Mouse (Mus musculus) embryonic facial prominence, embryonic 10.5 days (tissue): ENCODE results near the gene Epo. TPM values are rescaled to one million over a fixed set of nuclear protein-coding genes. Genes with fewer than 3 reads are reported as not detected.

ENCODE experiments used
- DNase-seq: peaks from one replicate; pipeline ENCODE4 v3.0.0-alpha.2; 2017; ENCODE audit warnings: low spot score
- H3K27ac ChIP-seq: fragments of 300-500 bp; sonication (generic); replicated peaks from 2 replicates; pipeline ENCODE4 v1.5.1; 2016; ENCODE audit warnings: mild to moderate bottlenecking
- H3K27me3 ChIP-seq: fragments of 300-500 bp; sonication (generic); replicated peaks from 2 replicates; pipeline ENCODE4 v1.6.1; 2016; ENCODE audit warnings: low read depth, mild to moderate bottlenecking; ENCODE audit not compliant: poor library complexity, severe bottlenecking
- H3K36me3 ChIP-seq: fragments of 300-500 bp; sonication (generic); replicated peaks from 2 replicates; pipeline ENCODE4 v1.6.1; 2016; ENCODE audit warnings: mild to moderate bottlenecking, moderate library complexity
- H3K4me1 ChIP-seq: fragments of 300-500 bp; sonication (generic); 2 replicates; pipeline ENCODE4 v1.6.1; 2016
- H3K4me3 ChIP-seq: fragments of 300-500 bp; sonication (generic); 2 replicates; pipeline ENCODE4 v1.5.1; 2016; ENCODE audit warnings: mild to moderate bottlenecking, moderate library complexity
- H3K9me3 ChIP-seq: fragments of 300-500 bp; sonication (generic); 2 replicates; pipeline ENCODE4 v1.6.1; 2016; ENCODE audit warnings: mild to moderate bottlenecking
- WGBS: fragments of 180-500 bp; shearing (Covaris S2); methylation state at CpG from one replicate; pipeline ENCODE4 v1.1.7; 2016; 5-methylcytosine and 5-hydroxymethylcytosine counted together
- polyA plus RNA-seq: library from polyadenylated mRNA; unstranded; fragments of >200 nt; fragmentation: Nextera tagmentation; extraction: Ambion mirVana; gene quantifications from 2 replicates; pipeline ENCODE4 v1.2.1, GENCODE M21; 2016

Epo gene
- polyA plus RNA-seq, 1 experiment from 2014 or later = 2.3 TPM

GRCm38 (mm10) chr5:137510573-137511390 is 22.3 kb downstream of the Epo start:
- H3K27ac ChIP-seq = peak overlapping the region; percentile 99
- peaks cover 23% of the 10 kb centered on the region for H3K36me3 ChIP-seq
- no peak for DNase-seq
- peaks cover 47% of the 10 kb centered on the region for H3K4me1 ChIP-seq
- H3K27me3 ChIP-seq = no peaks in the 10 kb centered on the region
- 1% methylated on average over 77 of the region's 83 CpGs for WGBS
- H3K9me3 ChIP-seq = no peaks in the 10 kb centered on the region
- peak overlapping the region; percentile 99 for H3K4me3 ChIP-seq

GRCm38 (mm10) chr5:137510014-137510501 is 23.0 kb downstream of the Epo start:
- 1% methylated on average over 52 of the region's 52 CpGs for WGBS
- peaks cover 21% of the 10 kb centered on the region for H3K36me3 ChIP-seq
- peak; percentile 89 for DNase-seq
- H3K27ac ChIP-seq = peak overlapping the region; percentile 99
- no peaks in the 10 kb centered on the region for H3K9me3 ChIP-seq
- H3K4me1 ChIP-seq = peaks cover 46% of the 10 kb centered on the region
- H3K27me3 ChIP-seq = no peaks in the 10 kb centered on the region
- H3K4me3 ChIP-seq = peak overlapping the region; percentile 99

GRCm38 (mm10) chr5:137504041-137504440 is 29.0 kb downstream of the Epo start:
- H3K4me1 ChIP-seq = peaks cover 17% of the 10 kb centered on the region
- 87% methylated on average over 6 of the region's 6 CpGs for WGBS
- H3K36me3 ChIP-seq = peaks cover 18% of the 10 kb centered on the region
- DNase-seq = no peak
- H3K9me3 ChIP-seq = no peaks in the 10 kb centered on the region
- H3K27me3 ChIP-seq = no peaks in the 10 kb centered on the region
- H3K27ac ChIP-seq = no peak overlapping the region
- H3K4me3 ChIP-seq = no peak overlapping the region

GRCm38 (mm10) chr5:137502667-137503110 is 30.4 kb downstream of the Epo start:
- 1% methylated on average over 30 of the region's 30 CpGs for WGBS
- H3K4me3 ChIP-seq = peak overlapping the region; percentile 79
- H3K36me3 ChIP-seq = peaks cover 18% of the 10 kb centered on the region
- DNase-seq = peak; percentile 90
- no peaks in the 10 kb centered on the region for H3K27me3 ChIP-seq
- H3K9me3 ChIP-seq = no peaks in the 10 kb centered on the region
- H3K27ac ChIP-seq = peak overlapping the region; percentile 97
- peaks cover 17% of the 10 kb centered on the region for H3K4me1 ChIP-seq

GRCm38 (mm10) chr5:137501709-137502666 is 31.1 kb downstream of the Epo start, which contains the start of gene Pop7:
Gene Pop7 (minus strand): TSS chr5:137502518.
- peaks cover 18% of the 10 kb centered on the region for H3K36me3 ChIP-seq
- DNase-seq = peak; percentile 99
- H3K9me3 ChIP-seq = no peaks in the 10 kb centered on the region
- peaks cover 17% of the 10 kb centered on the region for H3K4me1 ChIP-seq
- peak within 1 kb of the TSS; percentile 79 for H3K4me3 ChIP-seq
- 3% methylated on average over 64 of the region's 64 CpGs for WGBS
- no peaks in the 10 kb centered on the region for H3K27me3 ChIP-seq
- H3K27ac ChIP-seq = peak within 1 kb of the TSS; percentile 97

GRCm38 (mm10) chr5:137500186-137500585 is 32.9 kb downstream of the Epo start:
- peaks cover 17% of the 10 kb centered on the region for H3K4me1 ChIP-seq
- 94% methylated on average over 7 of the region's 7 CpGs for WGBS

GRCm38 (mm10) chr5:137493831-137494230 is 39.2 kb downstream of the Epo start:
- H3K27me3 ChIP-seq = no peaks in the 10 kb centered on the region
- no peaks in the 10 kb centered on the region for H3K36me3 ChIP-seq
- H3K27ac ChIP-seq = no peak overlapping the region
- no peak for DNase-seq
- no peaks in the 10 kb centered on the region for H3K9me3 ChIP-seq
- no peaks in the 10 kb centered on the region for H3K4me1 ChIP-seq
- WGBS = 76% methylated on average over 13 of the region's 13 CpGs
- H3K4me3 ChIP-seq = no peak overlapping the region

More at GRCm38 (mm10) chr5:137500186-137500585, 32.9 kb downstream of the Epo start:
- no peaks in the 10 kb centered on the region for H3K27me3 ChIP-seq
- no peaks in the 10 kb centered on the region for H3K9me3 ChIP-seq
- H3K36me3 ChIP-seq = peaks cover 18% of the 10 kb centered on the region
- H3K27ac ChIP-seq = no peak overlapping the region
- no peak overlapping the region for H3K4me3 ChIP-seq
- DNase-seq = no peak

- Histone ChIP-seq H3K4me3 (no peak overlapping the region), H3K9me3 (no peaks in the 10 kb centered on the region), H3K27ac (no peak overlapping the region), H3K27me3 (peaks cover 6% of the 10 kb centered on the region; the same call in 1 of the 2 replicates), H3K4me1 (no peaks in the 10 kb centered on the region), H3K36me3 (no peaks in the 10 kb centered on the region)
- no peak for DNase-seq
- 69% methylated on average over 4 of the region's 4 CpGs for WGBS
These were observed 41.5 kb downstream of the Epo start for GRCm38 (mm10) chr5:137491559-137491958.

- Histone ChIP-seq H3K36me3 (no peaks in the 10 kb centered on the region), H3K27ac (no peak overlapping the region), H3K4me3 (no peak overlapping the region), H3K27me3 (peaks cover 22% of the 10 kb centered on the region), H3K9me3 (no peaks in the 10 kb centered on the region), H3K4me1 (peaks cover 18% of the 10 kb centered on the region)
- 86% methylated on average over 7 of the region's 7 CpGs for WGBS
- DNase-seq = no peak
These were observed 45.4 kb downstream of the Epo start for GRCm38 (mm10) chr5:137487616-137488015.

GRCm38 (mm10) chr5:137485851-137486155 is 47.2 kb downstream of the Epo start:
- Histone ChIP-seq H3K27me3 (peaks cover 22% of the 10 kb centered on the region), H3K36me3 (no peaks in the 10 kb centered on the region), H3K9me3 (no peaks in the 10 kb centered on the region), H3K4me3 (peak overlapping the region; percentile 63), H3K4me1 (peaks cover 32% of the 10 kb centered on the region), H3K27ac (peak overlapping the region; percentile 81)
- 2% methylated on average over 17 of the region's 17 CpGs for WGBS
- no peak for DNase-seq

- Histone ChIP-seq H3K9me3 (no peaks in the 10 kb centered on the region), H3K4me1 (peaks cover 32% of the 10 kb centered on the region), H3K4me3 (peak overlapping the region; percentile 63), H3K27me3 (peaks cover 22% of the 10 kb centered on the region), H3K36me3 (no peaks in the 10 kb centered on the region), H3K27ac (peak overlapping the region; percentile 81)
- 6% methylated on average over 30 of the region's 30 CpGs for WGBS
- peak; percentile 49 for DNase-seq
These were observed 47.8 kb downstream of the Epo start for GRCm38 (mm10) chr5:137485071-137485850.

- DNase-seq = peak; percentile 41
- Histone ChIP-seq H3K4me1 (peaks cover 32% of the 10 kb centered on the region), H3K27me3 (peaks cover 20% of the 10 kb centered on the region), H3K9me3 (no peaks in the 10 kb centered on the region), H3K27ac (peak overlapping the region; percentile 14; the same call in 1 of the 2 replicates), H3K36me3 (no peaks in the 10 kb centered on the region), H3K4me3 (no peak overlapping the region)
- WGBS = 19% methylated on average over 8 of the region's 8 CpGs
These were observed 51.1 kb downstream of the Epo start for GRCm38 (mm10) chr5:137481897-137482296.
